Mouse (Mus musculus) embryo, embryonic 10.5 days (tissue): ENCODE measurements around the gene Atf6b.
A peak's percentile ranks its signal among the peaks of the same experiment; 100 is the strongest.

ENCODE experiments used
- DNase-seq: peaks from one replicate; pipeline ENCODE4 v3.0.0-alpha.2; 2015; ENCODE audit warnings: low spot score

The Atf6b gene

GRCm38 (mm10) chr17:34699575-34700408, 52.8 kb downstream of the Atf6b start:
- peak; percentile 5 for DNase-seq

- DNase-seq, result no peak
These were observed 53.7 kb downstream of the Atf6b start for GRCm38 (mm10) chr17:34700671-34701071.
